Mouse (Mus musculus): ENCODE results near the gene Frmd4b.

The Frmd4b gene

DNA sequence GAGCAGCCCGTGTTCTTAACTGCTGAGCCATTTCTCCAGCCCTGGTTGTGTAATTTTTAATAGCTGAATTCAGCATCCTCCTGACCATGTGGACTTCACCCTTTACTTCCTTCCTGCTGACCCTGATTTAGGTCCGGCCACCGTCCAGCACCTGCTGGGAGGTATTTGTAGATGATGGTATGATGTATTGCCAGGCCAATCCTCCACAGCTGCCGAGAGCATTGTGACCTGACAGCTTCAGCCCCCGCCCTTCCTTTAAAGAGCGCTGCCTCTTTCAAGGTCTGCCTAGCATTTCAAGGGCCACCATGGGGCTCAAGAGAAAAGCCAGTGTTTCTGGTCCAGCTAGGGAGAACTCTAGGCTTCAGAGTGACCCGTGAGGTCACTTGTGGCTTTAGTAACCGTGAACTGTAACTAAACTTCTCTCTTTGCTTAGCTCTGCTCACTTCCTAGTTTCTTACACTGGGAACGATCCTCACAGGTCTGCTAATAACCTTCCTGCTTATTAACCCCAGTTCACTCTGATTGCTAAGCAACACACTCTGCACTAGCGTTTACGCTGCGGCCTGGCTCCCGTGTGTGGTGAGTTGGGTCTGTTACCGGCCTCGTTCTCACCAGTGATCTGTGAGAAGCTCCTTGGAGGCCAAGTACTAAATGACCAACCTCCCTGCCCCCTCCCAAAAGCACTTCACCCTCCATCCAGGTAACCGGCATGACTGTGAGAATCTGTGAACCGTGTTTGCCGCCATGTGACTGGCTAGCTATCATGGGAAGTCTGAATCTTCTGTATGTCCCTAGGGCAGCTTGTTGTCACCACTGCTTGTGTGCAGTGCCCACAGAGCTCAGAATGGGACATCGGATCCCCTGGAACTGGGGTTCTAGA is 138.1 kb downstream of the Frmd4b start:
- in situ Hi-C loops (cut with MseI, MboI), result no loop called here

DNA sequence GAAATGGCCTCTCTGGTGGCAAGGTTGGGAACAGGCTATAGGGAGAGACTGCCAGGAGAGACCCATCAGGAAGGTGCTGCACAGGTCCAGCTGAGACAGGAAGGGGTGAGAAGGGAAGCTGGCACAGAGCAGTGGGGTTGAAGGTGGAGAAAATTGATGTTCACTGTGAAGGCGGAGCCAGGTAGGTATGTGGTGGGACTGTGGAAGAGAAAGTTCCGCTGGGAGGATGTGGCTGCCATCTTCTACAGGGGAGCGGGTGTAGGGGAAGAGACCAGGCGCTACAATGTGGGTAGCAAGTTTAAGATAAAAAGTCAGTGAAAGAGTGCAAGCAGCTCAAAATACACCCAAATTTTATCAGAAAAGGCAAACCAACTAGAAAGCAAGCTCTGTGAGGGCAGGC is 143.7 kb downstream of the Frmd4b start:
- in situ Hi-C loops (cut with MseI, MboI), result no loop called here

DNA sequence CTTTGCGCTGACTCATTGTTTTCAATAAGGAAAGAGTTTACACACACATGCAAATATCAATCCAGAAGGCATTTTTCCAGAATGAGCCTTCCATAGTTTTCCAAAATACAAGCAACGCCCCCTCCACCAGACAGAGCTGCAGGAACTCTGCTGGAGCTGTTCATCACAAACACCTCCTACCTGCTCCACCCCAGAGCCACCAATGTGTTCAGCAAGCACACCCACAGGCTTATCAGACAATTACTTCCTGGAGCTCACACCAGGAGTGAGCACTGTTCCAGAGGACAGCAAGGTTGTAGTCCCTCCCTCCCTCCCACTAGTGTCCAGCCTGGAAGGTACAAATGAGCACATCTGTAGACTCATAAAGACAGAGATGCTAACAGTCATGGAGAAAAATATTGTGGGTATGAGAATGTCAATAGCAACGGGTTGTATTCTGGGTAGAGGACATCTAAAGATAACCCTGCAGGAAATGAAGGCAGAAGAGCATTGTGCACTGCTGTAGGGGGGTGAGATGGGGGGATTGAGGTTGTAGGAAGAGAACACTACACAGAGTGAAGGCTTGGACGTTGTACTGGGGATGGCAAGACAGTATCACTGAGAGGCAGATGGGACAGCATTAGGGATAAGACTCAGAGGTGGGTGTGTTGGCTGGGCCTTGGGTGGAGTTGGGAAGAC is 144.3 kb downstream of the Frmd4b start:
- in situ Hi-C loops (cut with MseI, MboI), result no loop called here

DNA sequence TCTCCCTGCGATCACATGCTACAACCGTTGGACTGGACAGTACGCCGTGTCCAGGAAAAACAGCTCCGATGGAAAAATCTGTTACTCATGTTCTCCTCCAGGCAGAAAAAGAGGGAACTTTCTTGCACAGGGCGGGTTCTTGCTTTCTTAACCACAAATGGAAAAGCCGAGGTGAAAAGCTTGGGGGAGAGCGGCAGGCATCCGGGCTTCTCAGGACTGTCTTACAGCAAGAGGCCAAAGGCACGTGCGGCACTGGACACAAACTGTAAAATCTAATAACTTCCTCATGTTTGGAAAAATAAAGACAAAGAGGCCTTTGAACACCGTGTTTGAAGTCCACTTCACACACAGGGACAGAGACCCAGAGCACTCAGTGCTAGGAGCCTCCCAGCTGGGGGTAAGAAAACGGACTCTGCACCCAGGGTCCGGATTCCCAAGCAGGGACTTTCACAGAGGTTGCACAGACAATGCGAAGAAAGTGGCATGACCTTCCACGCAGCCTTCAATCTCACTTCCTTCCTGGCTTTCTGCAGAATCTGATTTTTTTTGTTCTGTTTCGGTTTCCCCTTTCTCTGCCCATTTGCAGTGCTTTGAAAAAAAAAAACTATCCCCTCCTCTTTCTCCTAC is 153.3 kb downstream of the Frmd4b start:
- in situ Hi-C loops (cut with MseI, MboI), result no loop called here

DNA sequence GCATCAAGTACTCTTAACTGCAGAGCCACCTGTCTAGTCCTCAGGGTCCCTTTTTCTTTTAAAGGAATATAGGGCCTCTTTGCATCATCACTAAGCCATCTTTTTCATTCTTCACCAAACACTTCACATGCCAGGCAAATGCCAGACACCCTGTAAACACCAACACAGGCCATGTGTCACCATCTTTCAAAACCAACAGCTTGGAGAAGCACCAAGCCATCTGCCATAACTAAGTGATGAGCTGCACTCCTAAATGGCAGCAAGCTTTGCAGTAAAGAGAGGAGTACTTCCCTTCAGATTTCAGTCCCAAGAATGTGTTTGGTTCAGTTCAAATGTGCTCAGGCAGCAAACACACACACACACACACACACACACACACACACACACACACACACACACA is 154.9 kb downstream of the Frmd4b start:
- in situ Hi-C loops (cut with MseI, MboI), result no loop called here

DNA sequence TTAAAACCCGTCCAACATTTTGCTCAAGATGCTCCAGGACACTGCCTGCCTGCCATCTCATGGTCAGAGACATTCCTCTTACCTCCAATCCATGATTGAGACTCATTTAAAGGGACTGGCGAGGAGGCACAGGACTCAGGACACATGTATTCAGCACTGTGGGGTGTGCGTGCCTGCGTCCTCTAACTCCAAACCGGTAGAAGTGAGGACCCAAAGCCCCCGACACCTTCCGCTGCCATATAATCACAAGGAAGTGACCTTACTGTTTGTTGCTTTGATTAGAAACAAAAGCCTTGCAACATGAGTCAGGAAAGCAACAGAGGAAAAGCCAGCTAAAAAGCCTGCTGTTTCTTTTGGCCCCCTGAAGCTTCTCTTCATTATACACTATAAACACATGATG is 158.2 kb downstream of the Frmd4b start:
- in situ Hi-C loops (cut with MseI, MboI), result no loop called here

DNA sequence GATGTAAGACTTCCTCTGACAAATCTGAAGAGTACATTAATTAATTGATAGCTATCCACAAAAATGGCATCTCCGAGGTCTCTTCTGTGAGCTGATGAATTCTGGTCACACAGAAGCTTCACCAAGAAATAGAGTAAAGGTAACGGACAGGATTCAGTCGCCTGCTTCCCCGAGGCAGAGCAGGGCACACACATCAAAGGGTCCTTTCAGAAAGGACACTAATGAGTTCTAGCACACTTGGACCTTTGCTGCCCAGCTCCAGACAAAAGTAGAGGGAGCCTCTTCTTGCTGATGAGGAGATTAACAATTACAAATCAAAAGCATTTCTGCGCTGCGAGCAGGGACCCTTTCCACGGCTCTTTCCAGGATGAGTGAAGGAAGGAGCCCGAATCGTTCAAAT is 159.0 kb downstream of the Frmd4b start:
- in situ Hi-C loops (cut with MseI, MboI), result no loop called here

DNA sequence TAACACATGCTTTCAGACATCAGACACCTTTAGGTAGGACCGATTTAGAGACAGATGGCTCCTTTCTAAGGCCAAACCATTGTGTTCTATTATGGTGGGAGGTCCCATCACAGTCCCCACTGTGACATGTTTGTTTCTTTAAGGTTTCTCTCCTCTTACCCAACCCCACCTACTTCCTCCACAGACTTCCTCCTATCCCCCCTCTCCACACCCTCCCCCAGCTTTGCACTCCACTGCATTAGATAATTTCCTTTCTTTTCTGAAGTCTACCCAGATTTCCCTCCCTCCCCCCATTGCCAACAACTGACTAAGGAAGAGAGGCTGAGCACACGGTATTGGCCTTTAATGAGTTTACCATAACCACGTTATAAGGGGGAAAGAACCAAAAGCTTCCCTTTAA is 159.4 kb downstream of the Frmd4b start:
- in situ Hi-C loops (cut with MseI, MboI), result no loop called here

DNA sequence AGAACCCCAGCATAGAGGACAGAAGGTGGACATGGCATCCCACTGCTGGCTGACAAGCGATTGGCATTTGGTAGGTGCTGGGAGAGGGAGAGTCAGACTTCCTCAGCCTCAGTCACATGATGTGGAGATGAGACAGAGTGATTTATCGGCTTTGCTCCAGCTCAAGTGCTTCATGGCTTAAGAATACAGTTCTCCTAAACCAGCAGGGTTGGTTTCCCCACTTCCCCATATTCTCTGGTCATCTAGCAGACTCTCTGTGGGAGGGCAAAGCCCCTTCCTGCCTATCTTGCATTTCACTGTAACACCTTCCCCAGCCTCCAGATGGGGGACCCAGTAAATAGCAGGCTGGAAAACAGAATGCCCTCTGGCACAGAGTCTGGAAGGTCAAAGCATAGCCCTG is 160.1 kb downstream of the Frmd4b start:
- in situ Hi-C loops (cut with MseI, MboI), result no loop called here

DNA sequence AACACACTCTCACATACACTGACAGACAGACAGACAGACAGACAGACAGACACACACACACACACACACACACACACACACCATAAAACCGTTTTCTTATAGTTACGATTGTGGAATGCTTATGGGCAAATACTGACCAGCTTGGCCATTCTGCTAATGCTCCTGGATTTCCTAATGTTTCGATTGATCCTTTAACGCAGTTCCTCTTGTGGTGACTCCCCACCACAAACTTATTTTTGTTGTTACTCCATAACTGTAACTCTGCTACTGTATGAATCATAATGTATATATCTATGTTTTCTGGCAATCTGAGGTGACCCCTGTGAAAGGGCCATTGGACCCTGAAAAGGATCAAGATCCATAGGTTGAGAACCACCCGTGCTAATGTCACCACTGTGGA is 165.1 kb downstream of the Frmd4b start:
- in situ Hi-C loops (cut with MseI, MboI), result no loop called here

DNA sequence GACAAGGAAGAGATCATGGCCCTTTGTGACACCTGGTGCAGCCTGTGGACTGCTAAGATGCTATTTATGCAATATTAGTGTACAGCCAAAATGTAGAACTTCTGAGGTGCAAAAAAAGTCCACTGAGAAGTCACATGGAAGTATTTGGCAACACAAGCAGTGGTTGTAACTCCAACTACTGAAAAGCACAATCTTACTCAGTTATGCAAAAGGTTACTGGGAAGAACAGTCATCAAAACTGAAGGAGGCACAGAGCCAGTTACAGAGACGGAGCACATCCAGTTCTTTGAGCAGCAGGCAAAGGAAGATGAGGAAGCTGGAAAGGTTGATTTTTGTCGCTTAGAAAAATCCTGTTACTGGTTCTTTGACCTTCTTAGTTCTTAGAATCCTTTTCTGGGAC is 167.5 kb downstream of the Frmd4b start:
- in situ Hi-C loops (cut with MseI, MboI), result no loop called here

DNA sequence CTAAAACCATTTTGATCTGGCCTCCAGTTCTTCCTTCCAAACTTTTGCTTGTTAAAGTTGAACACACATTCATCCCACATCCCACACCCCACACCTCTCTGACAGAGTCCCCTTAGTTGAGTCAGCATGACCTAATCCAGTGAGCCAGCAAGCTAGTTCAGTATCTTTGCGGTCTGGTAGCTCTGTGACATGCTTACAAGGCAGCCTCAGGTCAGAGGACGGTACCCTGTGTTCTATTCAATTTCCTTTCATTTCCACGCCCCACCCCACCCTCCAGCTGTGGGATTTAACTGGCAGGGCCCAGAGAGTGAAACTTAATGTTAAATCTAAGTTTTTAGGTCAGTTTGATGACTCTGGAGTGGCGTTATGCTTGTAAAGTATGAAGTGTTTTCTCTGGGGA is 170.3 kb downstream of the Frmd4b start:
- in situ Hi-C loops (cut with MseI, MboI), result no loop called here

DNA sequence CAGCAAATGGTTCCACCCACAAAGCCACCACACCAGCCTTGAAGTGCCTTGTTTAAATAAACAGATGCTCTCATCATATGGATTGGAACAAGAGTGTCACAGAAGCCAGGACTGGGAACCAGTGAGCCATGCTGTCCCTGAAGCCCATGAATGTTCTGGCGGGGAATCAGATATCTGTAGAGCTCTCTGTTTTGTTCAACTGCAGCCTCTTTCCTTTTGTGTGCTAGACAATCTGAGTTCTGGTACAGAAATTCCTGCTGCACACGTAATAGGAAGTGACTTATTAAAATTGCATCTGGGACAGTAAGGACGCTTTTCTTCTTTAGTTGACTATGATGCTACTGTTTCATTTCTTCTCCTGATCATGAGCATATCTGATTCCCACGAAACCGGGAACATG is 173.2 kb downstream of the Frmd4b start:
- in situ Hi-C loops (cut with MseI, MboI), result no loop called here

DNA sequence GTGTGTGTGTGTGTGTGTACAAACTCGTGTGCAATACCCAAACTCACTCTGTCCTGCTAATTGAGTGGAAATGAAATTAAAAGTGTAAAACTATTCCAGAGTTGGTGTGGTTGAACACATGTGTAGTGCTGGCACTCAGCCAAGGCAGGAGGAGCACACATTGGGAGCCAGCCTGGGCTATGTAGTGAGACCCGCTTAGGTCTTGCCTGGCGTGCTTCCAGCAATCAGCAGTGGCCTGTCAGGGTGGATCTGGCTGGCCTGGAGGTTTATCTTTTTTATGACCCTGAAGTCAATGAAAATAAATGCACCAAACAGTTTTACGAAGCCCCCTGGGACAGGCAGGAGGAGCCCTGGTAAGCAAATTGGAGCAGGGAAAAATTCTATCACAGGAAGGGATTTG is 173.8 kb downstream of the Frmd4b start:
- in situ Hi-C loops (cut with MseI, MboI), result no loop called here

DNA sequence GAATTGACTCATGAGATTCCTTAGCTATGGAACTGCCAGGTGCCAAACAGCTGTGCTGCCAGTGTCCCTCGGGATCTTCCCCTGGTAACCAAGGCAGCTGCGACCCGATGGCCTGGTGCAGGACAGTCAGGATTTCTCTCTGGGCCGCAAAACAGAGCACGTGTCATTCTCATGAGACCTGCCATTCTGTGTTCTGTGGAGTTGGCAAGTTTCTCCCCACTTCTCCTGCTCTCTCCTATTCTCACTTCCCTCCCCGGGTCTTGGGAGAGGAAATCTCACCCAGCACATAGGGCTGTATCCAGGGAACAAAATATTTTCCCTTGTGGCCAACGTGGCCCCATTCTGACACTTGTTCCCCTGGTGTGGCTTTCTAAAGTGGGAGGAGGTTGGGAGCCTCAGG is 176.0 kb downstream of the Frmd4b start:
- in situ Hi-C loops (cut with MseI, MboI), result no loop called here

DNA sequence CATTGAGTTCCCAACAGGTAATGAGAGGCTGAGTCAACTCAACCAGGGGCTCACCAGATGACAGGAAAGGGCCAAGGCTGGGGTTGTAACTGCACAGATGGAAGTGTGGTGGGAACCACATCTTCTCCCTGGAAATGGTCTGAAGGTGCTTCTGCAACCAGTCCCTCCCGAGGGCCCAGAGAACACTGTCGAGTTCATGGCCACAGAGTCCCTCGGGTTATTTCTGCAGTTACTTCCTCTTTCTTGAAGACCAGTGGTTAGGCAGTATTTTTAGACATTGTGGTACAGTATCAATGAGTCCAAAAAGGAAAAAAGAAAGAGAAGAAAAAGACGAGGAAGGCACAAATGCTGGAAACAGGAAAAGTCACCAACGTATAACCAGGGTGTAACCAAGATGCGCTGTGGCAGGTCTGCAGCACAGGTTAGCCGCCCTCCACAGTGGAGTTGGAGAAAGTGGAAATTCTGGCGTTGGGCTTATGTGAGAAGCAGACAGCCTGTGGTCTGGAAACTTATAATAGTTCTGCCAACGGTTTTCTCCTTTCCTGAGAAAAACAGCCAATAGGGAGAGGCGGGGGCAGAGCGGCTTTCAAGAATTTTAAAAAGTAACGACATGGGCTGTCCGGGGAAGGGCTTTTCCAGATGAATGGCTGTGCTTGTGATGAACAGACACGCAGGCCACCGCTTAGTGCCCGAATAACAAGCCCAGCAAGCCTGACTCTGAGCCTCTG is 178.3 kb downstream of the Frmd4b start:
- in situ Hi-C loops (cut with MseI, MboI), result no loop called here

DNA sequence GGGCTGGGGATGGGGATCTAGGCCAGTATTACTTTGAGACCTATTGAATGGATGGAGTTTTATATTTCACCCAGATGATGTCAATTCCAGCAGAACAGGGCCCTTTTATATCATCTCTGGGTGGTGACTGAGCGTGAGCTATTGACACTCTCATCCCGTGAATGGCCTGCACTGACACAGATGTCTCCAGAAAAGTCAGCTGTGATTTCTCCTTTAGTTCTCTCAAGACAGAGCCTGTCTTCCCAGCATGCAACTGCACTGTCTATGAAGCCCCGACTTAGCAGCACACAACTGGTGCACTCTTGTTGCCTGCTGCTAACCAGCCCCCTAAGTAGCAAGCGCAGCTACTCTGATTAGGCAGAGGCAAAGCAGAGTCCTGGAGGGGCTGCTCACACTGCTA is 182.6 kb downstream of the Frmd4b start:
- in situ Hi-C loops (cut with MseI, MboI), result no loop called here

DNA sequence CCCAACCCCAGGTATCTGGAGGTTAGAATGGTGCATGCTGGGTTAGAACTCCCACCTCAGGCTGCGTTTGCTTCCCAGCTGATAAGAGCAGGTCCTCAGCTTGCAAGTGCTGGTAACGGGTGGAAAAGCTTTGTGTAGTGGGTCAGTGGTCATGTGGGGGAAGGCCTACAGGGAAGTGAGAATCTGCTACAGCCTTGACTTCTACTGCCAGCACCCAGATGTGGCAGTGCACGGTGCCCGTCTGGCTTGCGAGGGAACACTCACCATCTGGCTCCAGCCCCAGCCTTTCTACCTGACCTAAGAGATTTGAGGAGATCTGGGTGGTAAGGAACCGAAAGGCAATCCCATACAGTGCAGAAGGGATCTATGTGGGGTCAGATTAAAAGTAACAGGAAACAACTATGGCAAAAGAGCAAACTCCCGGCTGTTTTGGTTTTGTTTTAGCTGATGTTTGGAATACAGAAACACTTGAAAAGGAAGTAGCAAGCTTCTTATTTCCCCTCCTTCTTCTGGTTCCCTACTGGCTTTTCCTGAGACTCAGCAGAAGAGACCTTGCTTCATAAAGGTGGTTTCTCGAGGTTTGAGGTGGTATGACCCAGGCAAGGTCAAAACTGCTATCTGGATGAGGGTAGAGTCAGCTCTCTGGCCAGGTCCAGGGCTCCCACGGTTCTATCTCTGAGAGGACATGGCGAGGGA is 185.9 kb downstream of the Frmd4b start:
- in situ Hi-C loops (cut with MseI, MboI), result no loop called here

DNA sequence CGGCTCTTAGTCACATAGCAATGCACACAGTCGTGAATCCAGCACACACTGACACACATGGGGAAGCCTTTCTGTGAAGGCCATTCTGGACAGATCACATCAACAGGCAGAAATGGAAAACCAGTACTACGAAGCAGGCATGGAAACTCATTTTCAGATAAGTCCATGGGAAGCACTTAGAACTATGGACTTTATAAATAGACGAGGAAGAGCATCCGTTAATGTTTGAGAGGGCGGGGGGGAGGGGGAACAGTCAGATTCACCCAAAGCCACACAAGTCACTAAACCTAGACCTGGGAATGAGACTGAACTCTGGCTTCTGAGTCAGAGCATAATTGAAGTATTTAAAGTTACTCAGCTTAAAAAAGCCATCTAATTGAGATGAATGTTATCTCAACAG is 186.8 kb downstream of the Frmd4b start:
- in situ Hi-C loops (cut with MseI, MboI), result no loop called here

DNA sequence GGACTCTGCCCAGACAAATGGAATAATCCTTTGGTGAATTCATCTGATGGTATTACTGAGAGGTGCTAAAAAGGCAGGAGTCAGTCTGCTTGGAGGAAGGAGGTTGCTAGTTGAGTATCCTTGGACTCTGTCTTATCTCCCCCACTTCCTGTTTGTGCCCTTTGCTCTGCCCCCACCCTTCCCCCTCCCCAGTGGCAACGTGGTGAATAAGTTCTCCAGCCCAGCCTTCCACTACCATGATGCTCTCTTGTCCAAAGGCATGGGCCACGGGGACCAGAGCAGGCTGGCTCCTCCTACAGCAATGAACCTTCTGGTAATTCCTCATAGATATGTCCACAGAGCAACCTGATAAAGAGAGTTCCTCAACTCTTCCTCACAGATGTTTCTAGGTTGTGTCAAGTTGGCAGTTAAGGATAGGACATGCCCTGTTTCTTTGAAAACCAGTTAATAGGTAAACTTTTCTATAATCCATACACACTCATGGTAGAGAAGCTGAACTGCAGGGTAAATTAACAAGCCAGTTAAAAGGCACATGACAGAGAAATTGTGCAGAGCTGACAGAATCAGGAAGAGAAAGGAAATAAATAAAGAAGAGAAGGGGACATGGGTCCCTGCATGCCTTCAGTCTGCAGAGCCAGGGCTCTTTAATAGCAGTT is 187.5 kb downstream of the Frmd4b start:
- in situ Hi-C loops (cut with MseI, MboI), result loop anchor here in 1 of 2 experiments (10.0 kb wide), 1 partner anchor 305 kb away; no protein-coding TSS in a partner anchor

Data from mouse trophoblast stem cell (cell line).